Comparison of ENCODE assay signal across 8 mouse cellular contexts in the genomic region with DNA sequence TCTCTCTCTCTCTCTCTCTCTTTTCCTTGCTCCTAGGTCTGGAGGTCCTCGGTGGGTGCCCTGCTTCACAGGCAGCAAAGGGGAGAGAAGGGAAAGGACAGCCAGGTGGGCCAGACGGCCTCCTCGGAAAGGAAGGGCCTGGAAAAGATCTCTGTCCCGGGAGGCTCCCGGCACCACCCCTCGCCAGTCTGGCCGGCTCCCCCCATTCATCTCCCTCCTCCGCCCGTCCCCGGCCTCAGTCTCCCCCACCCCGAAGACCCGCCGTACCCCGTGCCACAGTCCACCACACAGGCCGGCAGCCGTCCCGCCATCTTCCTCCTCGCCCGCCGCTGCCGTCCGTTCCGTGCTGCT. TPM values are rescaled to one million over a fixed set of nuclear protein-coding genes. Genes with fewer than 3 reads are reported as not detected.
A peak's percentile ranks its signal among the peaks of the same experiment; 100 is the strongest.
DNase-seq lines count a peak whose midpoint lies in the region; ATAC-seq and TF ChIP-seq lines count a peak whose summit lies in the region.

No protein-coding gene starts in this region.

- H3K9me3 ChIP-seq in heart, embryonic 13.5 days, result no peaks in the 10 kb centered on the region
- H3K9me3 ChIP-seq in ES-E14 (ENCODE audit: control insufficient read depth, insufficient read depth, low read depth, low read length), result no peaks in the 10 kb centered on the region
- H3K9me3 ChIP-seq in forebrain, embryonic 14.5 days (replicated peaks; ENCODE audit: control insufficient read depth, low read length), result no peaks in the 10 kb centered on the region
- no peaks in the 10 kb centered on the region for H3K9me3 ChIP-seq in liver, embryonic 16.5 days (replicated peaks; ENCODE audit: control insufficient read depth, low read length)

- peak overlapping the region; percentile 78 for H3K4me2 ChIP-seq in heart, embryonic 13.5 days
- H3K4me2 ChIP-seq in forebrain, embryonic 14.5 days (ENCODE audit: low read length), result peak overlapping the region; percentile 67
- H3K4me2 ChIP-seq in liver, embryonic 16.5 days (ENCODE audit: low read depth, low read length), result peak overlapping the region; percentile 71

- H3K27me3 ChIP-seq in heart, embryonic 13.5 days (replicated peaks), result no peaks in the 10 kb centered on the region
- H3K27me3 ChIP-seq in forebrain, embryonic 14.5 days (replicated peaks; ENCODE audit: control insufficient read depth, insufficient read depth, low read length), result no peaks in the 10 kb centered on the region
- H3K27me3 ChIP-seq in liver, embryonic 16.5 days (ENCODE audit: control insufficient read depth, insufficient read depth, low read depth, low read length), result no peaks in the 10 kb centered on the region

- in situ Hi-C loops in ES-E14 (cut with MboI; ENCODE audit: low sequenced_read_pairs in 2 of 2, unreplicated experiment in 2 of 2), result no loop called here

- H3K4me3 ChIP-seq in heart, embryonic 13.5 days, result peak overlapping the region; percentile 91
- peak overlapping the region; percentile 81 to 100 for H3K4me3 ChIP-seq in ES-E14 (ENCODE audit: insufficient read depth in 1 of 2, low read depth in 1 of 2, low read length in 2 of 2, poor library complexity in 1 of 2, severe bottlenecking in 1 of 2)
- peak overlapping the region; percentile 82 for H3K4me3 ChIP-seq in forebrain, embryonic 14.5 days (ENCODE audit: low read depth, low read length)
- peak overlapping the region; percentile 92 for H3K4me3 ChIP-seq in liver, embryonic 16.5 days (ENCODE audit: low read depth, low read length)

- no peak for DNase-seq in heart, adult 8-10 months (ENCODE audit: low spot score)
- peak; percentile 9 for DNase-seq in ES-E14 (ENCODE audit: low read depth, low spot score)
- DNase-seq in forebrain, embryonic 14.5 days (ENCODE audit: low spot score), result peak; percentile 29
- no peak for DNase-seq in right cerebral cortex, postnatal 14 days
- DNase-seq in left cerebral cortex, adult 8-10 months (ENCODE audit: low spot score in 2 of 2), result no peak
- DNase-seq in gastrocnemius, postnatal 10 days, result no peak

- no peaks in the 10 kb centered on the region for H3K36me3 ChIP-seq in heart, embryonic 13.5 days
- H3K36me3 ChIP-seq in ES-E14 (ENCODE audit: control insufficient read depth, insufficient read depth, low read length, poor library complexity, severe bottlenecking), result no peaks in the 10 kb centered on the region; the same call in 1 of the 2 replicates
- H3K36me3 ChIP-seq in forebrain, embryonic 14.5 days (ENCODE audit: control insufficient read depth, insufficient read depth, low read length), result no peaks in the 10 kb centered on the region
- no peaks in the 10 kb centered on the region for H3K36me3 ChIP-seq in liver, embryonic 16.5 days (ENCODE audit: control insufficient read depth, insufficient read depth)

- WGBS in heart, embryonic 13.5 days, result under 1% methylated on average over 14 of the region's 23 CpGs
- WGBS in forebrain, embryonic 14.5 days, result 0% methylated on average over 21 of the region's 23 CpGs
- WGBS in liver, embryonic 16.5 days (ENCODE audit: insufficient replicate concordance), result 1% methylated on average over 9 of the region's 23 CpGs

- peak overlapping the region; percentile 99 for H3K27ac ChIP-seq in heart, embryonic 13.5 days (replicated peaks)
- peak overlapping the region; percentile 97 for H3K27ac ChIP-seq in ES-E14 (ENCODE audit: insufficient read depth, low read depth, low read length, poor library complexity, severe bottlenecking)
- peak overlapping the region; percentile 95 for H3K27ac ChIP-seq in forebrain, embryonic 14.5 days (ENCODE audit: low read depth, low read length)
- peak overlapping the region; percentile 97 for H3K27ac ChIP-seq in liver, embryonic 16.5 days (ENCODE audit: low read length)

- peak overlapping the region; percentile 98 for H3K9ac ChIP-seq in heart, embryonic 13.5 days
- H3K9ac ChIP-seq in ES-E14 (ENCODE audit: insufficient read depth, low read depth, low read length, poor library complexity, severe bottlenecking), result peak overlapping the region; percentile 100
- peak overlapping the region; percentile 88 for H3K9ac ChIP-seq in forebrain, embryonic 14.5 days (ENCODE audit: low read length)
- H3K9ac ChIP-seq in liver, embryonic 16.5 days (ENCODE audit: low read depth, low read length), result peak overlapping the region; percentile 95

- H3K4me1 ChIP-seq in heart, embryonic 13.5 days, result peaks cover 41% of the 10 kb centered on the region
- peaks cover 4 to 9% of the 10 kb centered on the region in 2 experiments; a peak in 3 of 4 replicates for H3K4me1 ChIP-seq in ES-E14 (ENCODE audit: control insufficient read depth in 2 of 2, insufficient read depth in 2 of 2, low read length in 2 of 2, poor library complexity in 1 of 2)
- H3K4me1 ChIP-seq in forebrain, embryonic 14.5 days (ENCODE audit: control insufficient read depth, insufficient read depth, low read length), result peaks cover 8% of the 10 kb centered on the region
- H3K4me1 ChIP-seq in liver, embryonic 16.5 days (ENCODE audit: control insufficient read depth, low read depth, low read length), result peaks cover 27% of the 10 kb centered on the region

- no peak; the same call in 1 of the 2 replicates for ATAC-seq in heart, embryonic 13.5 days (ENCODE audit: extremely low read depth, insufficient number of reproducible peaks, low FRiP score, low TSS enrichment)
- ATAC-seq in forebrain, embryonic 14.5 days, result no peak
- ATAC-seq in liver, embryonic 16.5 days (ENCODE audit: low read depth), result peak; percentile 7

TF ChIP-seq in ES-E14, 5 proteins besides CTCF, POLR2A, EP300 and RAD21:
- no peak for TF ChIP-seq HCFC1 (IDR thresholded peaks at IDR 0.05; ENCODE audit: borderline replicate concordance, insufficient read depth, low read length)
- TF ChIP-seq MAFK (IDR thresholded peaks at IDR 0.05; ENCODE audit: insufficient read depth, low read depth, low read length), result no peak
- TF ChIP-seq ZNF384 (IDR thresholded peaks at IDR 0.05; ENCODE audit: low read depth, low read length), result no peak
- TF ChIP-seq CHD2 (IDR thresholded peaks at IDR 0.05; ENCODE audit: low read depth, low read length), result no peak
- no peak for TF ChIP-seq ZC3H11A (IDR thresholded peaks at IDR 0.05; ENCODE audit: borderline replicate concordance, low read depth, low read length)

RNA-seq across cellular contexts. Expression of a gene that starts 0.5 kb away (rescaled TPM):
- polyA plus RNA-seq in heart, embryonic 13.5 days (2015; fragmentation: Nextera tagmentation; extraction: Ambion mirVana), result 270 and 291 TPM in 2 replicates
- total RNA-seq in heart, adult 8-10 months (2022), result 100 to 1,000 TPM in 2 of 4 experiments, 10 to 100 TPM in 2; 93.7 to 107 (median 101) TPM
- total RNA-seq in ES-E14 (2012; rRNA removed), result 92.2 and 159 TPM in 2 replicates
- 231 and 247 TPM in 2 replicates for polyA plus RNA-seq in forebrain, embryonic 14.5 days (2014; fragmentation: Nextera tagmentation; extraction: Ambion mirVana)
- polyA plus RNA-seq in liver, embryonic 16.5 days (2015; fragmentation: Nextera tagmentation; extraction: Ambion mirVana), result 123 and 126 TPM in 2 replicates
- total RNA-seq in left cerebral cortex, adult 8-10 months (2022), result 100 to 1,000 TPM; 234 to 242 (median 237) TPM
- total RNA-seq in gastrocnemius, postnatal 10 days (2021), result 10 to 100 TPM; 83.7 to 94.4 TPM

Comparison
In these comparisons a context has a peak if more than half of its experiments do, and no peak if none do; other contexts are left out.
1. DNase-seq: peak in ES-E14 (single experiment) and forebrain, embryonic 14.5 days (single experiment); none in heart, adult 8-10 months (single experiment), right cerebral cortex, postnatal 14 days (single experiment), left cerebral cortex, adult 8-10 months (0 of 2) and gastrocnemius, postnatal 10 days (single experiment).
2. Peak in every context shown above with its lines, with median percentiles within 50 percentile points of each other: H3K27ac ChIP-seq, H3K4me2 ChIP-seq, H3K4me3 ChIP-seq and H3K9ac ChIP-seq.